Mouse (Mus musculus) Muller cell, postnatal 12 days (primary cell): ENCODE data around the gene Cep55.

Source experiments
- DNase-seq: peaks from one replicate; pipeline ENCODE4 v3.0.0-alpha.2; 2015; ENCODE audit errors: inconsistent ontology term

Gene Cep55

GRCm38 (mm10) chr19:38043281-38043981 is 11.4 kb upstream of the Cep55 start, which contains the start of gene Myof:
Gene Myof (minus strand): TSS chr19:38043577.
- DNase-seq: peak; percentile 88

GRCm38 (mm10) chr19:38045198-38045597 is 9.6 kb upstream of the Cep55 start:
- DNase-seq: no peak

DNA sequence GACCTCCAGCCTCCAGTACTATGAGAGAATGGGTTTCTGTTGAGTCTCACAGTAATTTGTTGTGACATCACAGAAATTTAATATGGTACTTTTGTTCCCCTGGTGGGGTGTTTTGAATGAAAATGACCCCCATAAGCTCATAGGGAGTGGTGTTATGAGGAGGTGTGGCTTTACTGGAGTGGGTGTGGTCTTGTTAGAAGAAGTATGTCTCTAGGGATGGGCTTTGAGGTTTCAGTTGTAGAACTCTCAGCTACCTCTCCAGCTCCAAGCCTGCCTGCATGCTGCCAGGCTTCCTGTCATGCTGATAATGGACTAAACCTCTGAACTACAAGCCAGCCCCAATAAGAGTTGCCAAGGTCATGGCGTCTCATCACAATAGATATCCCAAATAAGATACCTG is 5.1 kb upstream of the Cep55 start:
- no peak for DNase-seq

- peak; percentile 58 for DNase-seq
These were observed 1.4 kb upstream of the Cep55 start for GRCm38 (mm10) chr19:38053227-38054041.

DNA sequence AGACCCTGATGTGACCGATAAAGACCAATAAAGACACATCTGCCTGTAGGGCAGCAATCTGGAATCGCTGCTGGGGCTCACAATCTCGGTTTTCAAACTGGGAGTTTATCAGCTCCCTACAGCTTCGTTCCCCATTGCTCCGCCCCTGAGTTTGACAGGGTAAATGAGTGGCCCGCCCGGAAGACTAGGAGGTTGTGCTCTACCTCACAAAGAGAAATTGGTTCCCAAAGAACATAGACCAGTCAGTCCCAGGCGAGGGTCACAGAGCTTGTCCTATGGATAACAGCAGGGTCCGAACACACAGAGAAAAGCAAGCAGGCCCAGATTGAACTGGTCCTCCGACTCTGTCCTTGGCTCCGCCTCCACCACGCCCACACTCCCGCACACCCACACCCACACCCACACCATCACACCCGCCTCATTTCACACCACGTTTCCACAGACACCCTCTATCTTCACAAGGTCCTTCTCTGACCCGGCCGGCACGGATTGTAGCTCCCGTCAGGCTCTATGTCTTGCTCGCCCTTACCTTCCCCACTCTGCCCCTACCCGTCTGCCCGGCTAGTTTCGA is 577 bp upstream of the Cep55 start:
- DNase-seq: no peak

- no peak for DNase-seq
These were observed 987 bp downstream of the Cep55 start for GRCm38 (mm10) chr19:38055798-38056197.

GRCm38 (mm10) chr19:38056276-38056675 is 1.5 kb downstream of the Cep55 start:
- no peak for DNase-seq

DNA sequence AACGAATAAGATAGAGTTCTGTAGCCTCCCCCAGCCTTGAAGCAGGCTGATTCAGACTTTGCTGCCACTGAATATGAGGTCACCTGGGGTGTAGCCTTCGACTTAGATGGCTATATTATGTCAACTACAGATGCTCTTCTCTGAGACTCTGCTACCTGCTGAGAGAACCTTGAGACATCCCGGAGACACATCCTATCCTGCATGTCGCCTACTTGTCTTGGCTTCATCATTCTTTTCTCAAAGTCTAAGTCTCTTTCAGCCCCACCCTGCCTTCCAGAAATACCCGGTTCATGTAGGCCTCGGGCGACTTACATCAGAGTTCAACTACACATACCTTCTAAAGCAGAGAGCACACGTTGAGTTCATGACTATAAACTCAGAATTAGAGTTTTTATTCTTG is 2.1 kb downstream of the Cep55 start:
- no peak for DNase-seq

- DNase-seq: no peak
These were observed 8.4 kb downstream of the Cep55 start for GRCm38 (mm10) chr19:38063201-38063600.

GRCm38 (mm10) chr19:38064051-38064450 is 9.2 kb downstream of the Cep55 start:
- no peak for DNase-seq

GRCm38 (mm10) chr19:38073226-38073625 is 18.4 kb downstream of the Cep55 start:
- no peak for DNase-seq

- DNase-seq: no peak
These were observed 20.2 kb downstream of the Cep55 start for GRCm38 (mm10) chr19:38075051-38075450.

DNA sequence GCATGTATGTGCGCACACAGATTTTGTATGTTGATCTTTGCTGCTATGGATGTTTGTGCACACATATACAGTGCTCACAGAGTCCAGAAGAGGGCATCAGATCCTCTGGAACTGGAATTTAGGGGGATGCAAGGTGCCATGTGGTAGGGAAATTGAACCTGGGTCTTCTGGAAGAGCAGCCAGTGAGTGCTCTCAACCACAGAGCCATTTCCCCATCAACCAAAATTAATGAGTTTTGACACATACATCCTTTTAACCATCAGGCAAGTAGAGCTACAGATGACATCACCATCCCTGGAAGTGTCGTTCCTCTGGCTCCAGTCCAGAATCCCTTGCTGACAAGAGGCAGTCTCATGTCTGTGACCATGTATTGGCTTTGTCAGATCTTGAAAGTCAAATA is 21.4 kb downstream of the Cep55 start:
- DNase-seq: peak; percentile 51

DNA sequence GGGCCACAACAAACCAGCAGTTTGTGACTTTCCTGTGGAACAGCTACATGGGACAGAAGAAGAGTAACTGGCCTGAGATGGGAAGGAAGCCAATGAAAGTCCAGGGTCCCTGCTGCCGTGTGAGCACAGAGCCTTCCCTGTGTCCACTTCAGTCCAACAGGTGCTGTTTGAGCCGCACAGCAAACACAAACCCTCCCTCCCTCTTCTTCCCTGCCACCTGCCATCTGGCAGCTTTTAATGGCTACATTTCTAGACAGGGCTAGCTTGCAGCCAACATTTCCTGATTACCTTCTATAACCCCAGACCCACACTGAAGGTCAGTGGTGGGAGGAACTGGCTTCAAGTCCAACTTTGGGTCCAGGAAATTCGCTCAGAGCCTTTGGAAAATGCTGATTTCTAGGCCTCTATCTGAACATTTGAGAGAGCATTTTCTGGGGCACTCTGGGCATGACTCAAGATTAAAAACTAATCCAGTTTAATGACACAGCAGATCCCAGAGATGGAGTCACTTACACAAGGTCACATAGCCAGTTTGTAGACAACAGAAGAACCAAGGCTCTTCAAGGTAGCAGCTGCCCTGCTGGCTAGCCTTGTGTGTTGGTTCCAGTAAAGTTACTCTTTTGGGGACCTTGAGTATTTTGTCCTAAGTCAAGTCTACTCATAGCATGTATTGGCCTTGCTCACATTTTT is 23.2 kb downstream of the Cep55 start:
- DNase-seq: no peak

DNA sequence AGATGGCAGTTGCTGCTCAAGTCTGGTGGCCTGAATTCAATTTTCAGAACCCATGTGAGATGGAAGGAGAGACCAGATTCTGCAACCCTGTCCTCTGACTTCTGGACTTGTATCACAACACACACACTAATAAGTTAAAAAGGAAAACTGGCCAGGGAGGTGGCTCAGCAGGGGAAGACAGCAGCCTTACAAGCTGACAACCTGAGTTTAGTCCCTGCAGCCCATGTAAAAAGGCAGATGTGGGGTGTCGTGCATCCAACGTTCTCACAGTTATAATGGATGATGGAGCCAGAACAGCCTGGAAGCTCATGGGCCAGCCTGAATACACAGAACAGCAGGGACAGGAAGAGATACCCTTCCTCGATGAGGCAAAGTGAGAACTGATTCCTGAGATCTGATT is 26.6 kb downstream of the Cep55 start:
- no peak for DNase-seq

- no peak for DNase-seq
These were observed 28.2 kb downstream of the Cep55 start for GRCm38 (mm10) chr19:38082931-38083525.

GRCm38 (mm10) chr19:38085841-38086240 is 31.0 kb downstream of the Cep55 start:
- DNase-seq: no peak

DNA sequence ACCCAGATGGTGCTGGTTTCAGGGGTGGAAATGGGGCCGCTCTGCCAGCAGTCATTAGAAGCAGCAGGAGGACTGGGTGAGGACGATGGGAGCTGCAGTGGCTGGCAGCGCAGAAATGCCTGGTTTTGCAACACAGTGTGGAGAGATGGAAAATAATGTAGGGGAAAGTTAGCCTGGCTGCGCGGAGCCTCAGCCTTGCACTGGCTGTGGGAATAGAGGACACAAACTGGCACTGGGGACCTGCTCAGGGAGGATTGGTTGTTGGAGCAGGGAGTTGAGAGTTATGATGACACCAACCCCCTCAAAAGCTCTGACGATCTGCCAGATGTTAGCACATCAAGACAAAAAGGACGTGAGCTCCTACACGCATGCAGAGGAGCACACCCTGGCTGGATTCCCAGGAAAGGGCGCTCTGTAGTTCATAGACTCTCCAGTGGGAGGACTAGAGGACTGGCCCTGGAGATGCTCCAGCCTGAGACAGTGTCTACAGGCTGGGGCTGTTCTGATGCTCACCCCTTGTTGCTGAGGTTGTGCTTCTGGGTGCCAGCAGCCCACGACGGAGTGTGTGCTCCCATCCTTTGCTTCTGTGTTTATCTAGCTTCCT is 32.2 kb downstream of the Cep55 start:
- peak; percentile 29 for DNase-seq

DNA sequence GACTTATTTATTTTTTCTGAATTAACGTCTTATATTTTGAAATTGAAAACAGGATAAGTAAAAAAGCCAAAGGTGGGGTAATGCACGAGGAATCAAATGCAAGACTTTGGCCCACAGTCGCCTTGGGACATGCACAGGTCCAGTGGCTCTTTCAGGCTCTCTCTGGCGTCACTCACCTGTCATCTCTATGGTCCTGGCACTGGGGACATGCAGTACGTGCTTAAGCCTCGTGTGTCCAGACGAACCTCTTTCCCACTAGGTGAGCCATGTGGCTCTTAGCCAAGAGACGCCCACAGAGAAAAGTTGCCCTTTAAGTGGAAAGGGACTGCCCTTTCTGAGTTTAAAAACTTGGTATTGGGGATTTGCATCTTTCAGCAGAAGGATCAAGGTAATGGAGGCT is 34.5 kb downstream of the Cep55 start:
- DNase-seq: no peak

GRCm38 (mm10) chr19:38091512-38091985 is 36.7 kb downstream of the Cep55 start:
- DNase-seq: no peak

DNA sequence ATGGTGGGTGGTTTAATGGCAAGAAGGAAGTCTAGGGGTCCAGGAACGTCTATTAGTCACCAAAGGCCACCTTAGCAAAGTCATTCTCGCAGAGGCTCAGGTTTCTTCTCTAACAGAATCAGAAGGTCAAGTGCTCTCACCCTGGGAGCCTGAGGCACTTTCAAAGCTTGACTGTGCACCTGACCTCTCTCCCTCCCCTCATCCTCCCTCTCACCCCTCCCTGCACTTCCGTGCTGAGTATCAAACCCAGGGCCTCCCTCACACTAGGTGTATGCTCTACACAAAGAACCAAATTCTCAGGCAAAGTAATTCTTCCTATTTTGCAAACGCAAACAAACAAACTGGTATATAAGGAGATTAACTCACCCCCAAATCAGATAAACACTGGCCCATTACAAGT is 41.4 kb downstream of the Cep55 start:
- DNase-seq: no peak
